Mouse (Mus musculus) CH12.LX (cell line): ENCODE results near the gene Olfr1410.

Experiments
- POLR2A ChIP-seq: IDR thresholded peaks from 2 replicates; pipeline ENCODE4 v1.6.1; 2011; ENCODE audit warnings: low read depth, mild to moderate bottlenecking, improper control_type of control experiment, low read length
- TBP ChIP-seq: conservative IDR thresholded peaks from 2 replicates; pipeline ENCODE4 v1.6.1; 2011; ENCODE audit warnings: low read depth, low read length, improper control_type of control experiment
- TCF12 ChIP-seq: IDR thresholded peaks from 2 replicates; pipeline ENCODE4 v1.6.1; 2014; ENCODE audit warnings: low read depth, mild to moderate bottlenecking, inconsistent platforms, low read length, improper control_type of control experiment

- no peak for TF ChIP-seq TBP
- no peak for TF ChIP-seq POLR2A
- TF ChIP-seq TCF12, result no peak
Measured at GRCm38 (mm10) chr1:92647752-92648151, 42.2 kb downstream of the Olfr1410 start.
